Mouse (Mus musculus) intestine, embryonic 16.5 days (tissue): ENCODE data around the gene Cope. TPM values are rescaled to one million over a fixed set of nuclear protein-coding genes. Genes with fewer than 3 reads are reported as not detected.

Experiments used
- ATAC-seq: fragments of 200-750 bp; cut with Nextera tagmentation; 2 replicates; pipeline ENCODE4 v1.8.0; 2017; ENCODE audit warnings: moderate TSS enrichment, moderate library complexity
- H3K27ac ChIP-seq: fragments of 300-500 bp; sonication (generic); 2 replicates; pipeline ENCODE4 v1.5.1; 2014; ENCODE audit warnings: mild to moderate bottlenecking, low read length
- H3K27me3 ChIP-seq: fragments of 300-500 bp; sonication (generic); replicated peaks from 2 replicates; pipeline ENCODE4 v1.6.1; 2014; ENCODE audit warnings: low read length, control low read depth, mixed read lengths; ENCODE audit not compliant: control insufficient read depth, insufficient read depth
- H3K36me3 ChIP-seq: fragments of 300-500 bp; sonication (generic); 2 replicates; pipeline ENCODE4 v1.6.1; 2014; ENCODE audit warnings: low read length, control low read depth; ENCODE audit not compliant: control insufficient read depth, insufficient read depth
- H3K4me1 ChIP-seq: fragments of 300-500 bp; sonication (generic); 2 replicates; pipeline ENCODE4 v1.6.1; 2014; ENCODE audit warnings: low read length, control low read depth, mixed read lengths; ENCODE audit not compliant: control insufficient read depth, insufficient read depth
- H3K4me2 ChIP-seq: fragments of 300-500 bp; sonication (generic); 2 replicates; pipeline ENCODE4 v1.6.1; 2014; ENCODE audit warnings: low read depth, low read length, control low read depth
- H3K4me3 ChIP-seq: fragments of 300-500 bp; sonication (generic); 2 replicates; pipeline ENCODE4 v1.5.1; 2014; ENCODE audit warnings: mild to moderate bottlenecking, low read length
- H3K9ac ChIP-seq: fragments of 300-500 bp; sonication (generic); 2 replicates; pipeline ENCODE4 v1.6.1; 2014; ENCODE audit warnings: low read depth, low read length
- H3K9me3 ChIP-seq: fragments of 300-500 bp; sonication (generic); 2 replicates; pipeline ENCODE4 v1.6.1; 2016; ENCODE audit warnings: low read length, control low read depth; ENCODE audit not compliant: control insufficient read depth
- WGBS: fragments of 180-500 bp; shearing (Covaris S2); extraction: QIAGEN DNeasy Blood & Tissue Kit; methylation state at CpG from one replicate; pipeline ENCODE4 v1.1.7; 2014; 5-methylcytosine and 5-hydroxymethylcytosine counted together
- polyA plus RNA-seq: library from polyadenylated mRNA; unstranded; fragments of >200 nt; fragmentation: Nextera tagmentation; extraction: Ambion mirVana; gene quantifications from 2 replicates; pipeline ENCODE4 v1.2.1, GENCODE M21; 2015

Gene Cope
- polyA plus RNA-seq, 1 experiment from 2014 or later: 432 TPM

DNA sequence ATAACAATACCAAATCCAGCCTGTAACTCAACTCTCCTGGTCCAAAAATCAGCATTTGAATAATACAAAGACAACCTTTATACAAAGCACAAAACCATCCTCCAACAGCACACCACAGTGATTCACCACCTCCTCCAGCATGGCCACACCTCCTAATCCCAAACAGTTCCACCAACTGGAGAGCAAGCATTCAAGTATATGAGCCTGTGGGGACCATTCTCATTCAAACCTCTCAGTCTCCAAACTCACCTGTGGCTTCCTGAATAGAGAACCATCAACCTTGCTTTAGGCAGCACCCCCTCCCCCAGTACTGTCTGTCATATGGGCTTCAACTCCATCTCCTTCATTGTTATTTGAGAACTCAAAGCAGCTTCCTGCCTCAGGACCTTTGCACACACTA lies 28.0 kb upstream of the Cope start:
- Histone ChIP-seq H3K9me3 (no peaks in the 10 kb centered on the region), H3K27me3 (no peaks in the 10 kb centered on the region), H3K4me2 (no peak overlapping the region), H3K4me1 (no peaks in the 10 kb centered on the region), H3K27ac (no peak overlapping the region), H3K9ac (no peak overlapping the region), H3K36me3 (no peaks in the 10 kb centered on the region), H3K4me3 (no peak overlapping the region)
- ATAC-seq: no peak

DNA sequence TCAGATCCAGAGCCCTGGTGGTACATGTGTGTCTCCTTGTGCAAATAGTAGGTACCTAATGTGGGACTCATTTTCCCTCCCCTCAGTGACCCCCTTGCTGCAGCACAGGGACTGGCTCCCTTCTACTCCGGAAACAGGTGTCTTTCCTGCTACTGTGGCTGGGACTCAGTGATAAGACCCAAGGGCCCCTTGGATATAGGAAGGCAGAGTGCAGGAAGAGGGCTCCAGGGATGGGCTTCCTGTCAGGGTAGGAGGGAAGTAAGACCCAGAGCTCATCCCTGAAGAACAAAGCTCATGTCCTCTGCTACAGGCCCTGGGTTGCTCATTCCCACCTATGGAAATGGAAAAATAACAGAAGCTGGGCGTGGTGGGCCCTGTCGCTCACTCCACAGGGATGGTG lies 25.8 kb upstream of the Cope start:
- no peak for ATAC-seq
- H3K4me1 ChIP-seq: no peaks in the 10 kb centered on the region
- no peaks in the 10 kb centered on the region for H3K9me3 ChIP-seq
- no peak overlapping the region for H3K27ac ChIP-seq
- H3K27me3 ChIP-seq: no peaks in the 10 kb centered on the region
- H3K4me3 ChIP-seq: no peak overlapping the region
- WGBS: 86% methylated on average over 3 of the region's 3 CpGs
- no peaks in the 10 kb centered on the region for H3K36me3 ChIP-seq
- no peak overlapping the region for H3K4me2 ChIP-seq
- H3K9ac ChIP-seq: no peak overlapping the region

DNA sequence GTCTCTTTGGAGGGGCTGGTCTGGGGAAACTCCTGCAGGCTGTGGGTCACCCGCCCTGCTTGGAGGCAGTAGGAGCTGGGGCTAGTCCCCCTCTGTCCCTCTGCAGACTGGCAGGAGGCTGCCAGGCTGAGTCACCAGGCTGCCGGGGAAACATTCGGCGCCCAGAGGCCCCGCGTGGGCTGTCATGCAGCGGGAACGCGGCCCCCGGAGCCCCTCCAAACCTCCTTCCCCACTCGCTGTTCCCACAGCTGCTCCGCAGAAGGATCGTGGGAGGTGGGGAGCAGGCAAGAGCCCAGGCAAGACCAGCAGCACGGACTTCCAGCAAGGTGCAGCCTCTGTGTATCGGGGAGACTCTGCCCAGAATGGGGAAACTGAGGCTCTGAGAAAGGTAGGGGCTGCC lies 24.1 kb upstream of the Cope start:
- peak overlapping the region; percentile 10; the same call in 1 of the 2 replicates for H3K9ac ChIP-seq
- WGBS: 58% methylated on average over 15 of the region's 15 CpGs
- no peak overlapping the region for H3K4me3 ChIP-seq
- H3K27ac ChIP-seq: no peak overlapping the region
- H3K4me1 ChIP-seq: no peaks in the 10 kb centered on the region
- no peak for ATAC-seq
- H3K36me3 ChIP-seq: no peaks in the 10 kb centered on the region
- no peak overlapping the region for H3K4me2 ChIP-seq
- no peaks in the 10 kb centered on the region for H3K27me3 ChIP-seq
- H3K9me3 ChIP-seq: no peaks in the 10 kb centered on the region

DNA sequence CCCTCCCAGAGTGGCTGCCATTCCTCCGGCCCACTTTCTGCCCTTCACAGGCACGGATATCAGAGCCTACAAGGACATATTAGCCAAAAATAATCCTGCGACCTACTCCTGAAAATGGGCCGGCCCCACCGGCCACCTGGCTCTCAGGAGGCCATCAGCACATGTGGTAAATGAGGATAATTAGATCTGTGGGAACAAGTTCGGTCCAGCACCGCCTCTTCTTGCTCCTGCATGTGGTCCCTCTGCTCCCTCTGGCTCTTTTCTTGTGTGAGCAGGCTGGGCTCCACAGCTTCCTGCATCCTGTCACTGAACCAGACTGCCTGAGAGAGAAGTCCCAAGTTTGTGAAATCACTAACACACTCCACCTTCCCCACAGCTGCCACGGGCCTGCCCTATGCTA lies 23.1 kb upstream of the Cope start:
- Histone ChIP-seq H3K4me2 (no peak overlapping the region), H3K4me1 (peaks cover 4% of the 10 kb centered on the region; the same call in 1 of the 2 replicates), H3K27me3 (no peaks in the 10 kb centered on the region), H3K27ac (no peak overlapping the region), H3K4me3 (no peak overlapping the region), H3K9me3 (no peaks in the 10 kb centered on the region), H3K9ac (0 out of 2 replicates have a peak overlapping the region, but pooled peaks have one; percentile 5), H3K36me3 (no peaks in the 10 kb centered on the region)
- WGBS: 62% methylated on average over 8 of the region's 8 CpGs
- no peak for ATAC-seq

DNA sequence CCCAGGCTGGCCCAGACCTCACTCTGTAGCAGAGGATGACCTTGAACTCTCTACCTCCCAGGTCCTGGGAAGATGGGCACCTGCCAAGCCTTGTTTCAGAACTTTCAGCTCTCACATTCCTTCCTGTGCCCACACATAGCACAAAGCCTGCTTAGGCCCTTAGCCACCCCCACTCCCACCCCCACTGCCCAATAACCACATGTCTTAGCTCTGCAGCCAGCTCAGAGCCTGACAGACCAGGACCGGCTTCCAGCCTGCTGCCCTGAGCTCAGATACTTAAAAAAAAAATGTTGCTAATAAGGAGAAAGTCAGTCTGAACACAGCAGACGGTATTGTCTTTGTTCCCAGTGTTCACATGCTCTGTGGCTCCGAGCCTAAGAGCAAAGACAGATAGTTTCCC lies 21.3 kb upstream of the Cope start:
- peaks cover 3% of the 10 kb centered on the region; the same call in 1 of the 2 replicates for H3K36me3 ChIP-seq
- 41% methylated on average over 3 of the region's 3 CpGs for WGBS
- H3K4me3 ChIP-seq: no peak overlapping the region
- no peaks in the 10 kb centered on the region for H3K27me3 ChIP-seq
- H3K27ac ChIP-seq: no peak overlapping the region
- no peak overlapping the region for H3K9ac ChIP-seq
- no peaks in the 10 kb centered on the region for H3K9me3 ChIP-seq
- ATAC-seq: peak; percentile 14; the same call in 1 of the 2 replicates
- H3K4me1 ChIP-seq: peaks cover 4% of the 10 kb centered on the region; the same call in 1 of the 2 replicates
- H3K4me2 ChIP-seq: no peak overlapping the region

DNA sequence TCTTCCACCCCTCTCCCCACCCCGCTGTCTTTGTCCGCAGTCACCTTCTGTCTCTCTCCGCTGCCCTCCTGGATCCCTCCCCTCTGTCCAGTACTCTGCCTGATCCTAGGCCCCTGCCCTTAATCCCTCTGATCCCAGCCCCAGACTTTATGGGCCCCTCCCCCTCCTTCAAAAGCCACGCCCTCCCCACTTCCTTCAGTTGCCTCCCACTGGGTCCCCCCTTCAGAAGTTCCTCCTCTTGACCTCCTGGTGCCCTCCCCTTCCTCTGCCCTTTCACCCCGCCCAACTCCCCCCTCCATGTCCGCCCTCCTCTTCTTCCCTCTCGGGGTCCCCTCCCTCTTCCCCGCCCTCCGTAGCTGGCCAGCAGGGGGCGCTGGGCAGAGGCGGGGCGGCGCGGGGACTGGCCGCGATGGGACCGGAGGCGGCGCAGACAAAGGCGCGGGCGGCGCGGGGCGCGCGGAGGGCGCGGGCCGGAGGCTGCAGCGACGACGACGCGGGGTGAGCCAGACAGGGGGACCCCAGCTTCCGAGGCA lies 19.6 kb upstream of the Cope start, which contains the start of gene Homer3:
Homer3 (plus strand) TSS at position 225 of the 533 bp plus-strand sequence.
- H3K4me2 ChIP-seq: peak within 1 kb of the TSS; percentile 89
- peak; percentile 95 for ATAC-seq
- peak within 1 kb of the TSS; percentile 73 for H3K27ac ChIP-seq
- H3K9me3 ChIP-seq: no peaks in the 10 kb centered on the region
- H3K4me3 ChIP-seq: peak within 1 kb of the TSS; percentile 89
- peak within 1 kb of the TSS; percentile 98 for H3K9ac ChIP-seq
- H3K36me3 ChIP-seq: peaks cover 19% of the 10 kb centered on the region
- under 1% methylated on average over 36 of the region's 36 CpGs for WGBS
- no peaks in the 10 kb centered on the region for H3K27me3 ChIP-seq
- peaks cover 4% of the 10 kb centered on the region; the same call in 1 of the 2 replicates for H3K4me1 ChIP-seq

DNA sequence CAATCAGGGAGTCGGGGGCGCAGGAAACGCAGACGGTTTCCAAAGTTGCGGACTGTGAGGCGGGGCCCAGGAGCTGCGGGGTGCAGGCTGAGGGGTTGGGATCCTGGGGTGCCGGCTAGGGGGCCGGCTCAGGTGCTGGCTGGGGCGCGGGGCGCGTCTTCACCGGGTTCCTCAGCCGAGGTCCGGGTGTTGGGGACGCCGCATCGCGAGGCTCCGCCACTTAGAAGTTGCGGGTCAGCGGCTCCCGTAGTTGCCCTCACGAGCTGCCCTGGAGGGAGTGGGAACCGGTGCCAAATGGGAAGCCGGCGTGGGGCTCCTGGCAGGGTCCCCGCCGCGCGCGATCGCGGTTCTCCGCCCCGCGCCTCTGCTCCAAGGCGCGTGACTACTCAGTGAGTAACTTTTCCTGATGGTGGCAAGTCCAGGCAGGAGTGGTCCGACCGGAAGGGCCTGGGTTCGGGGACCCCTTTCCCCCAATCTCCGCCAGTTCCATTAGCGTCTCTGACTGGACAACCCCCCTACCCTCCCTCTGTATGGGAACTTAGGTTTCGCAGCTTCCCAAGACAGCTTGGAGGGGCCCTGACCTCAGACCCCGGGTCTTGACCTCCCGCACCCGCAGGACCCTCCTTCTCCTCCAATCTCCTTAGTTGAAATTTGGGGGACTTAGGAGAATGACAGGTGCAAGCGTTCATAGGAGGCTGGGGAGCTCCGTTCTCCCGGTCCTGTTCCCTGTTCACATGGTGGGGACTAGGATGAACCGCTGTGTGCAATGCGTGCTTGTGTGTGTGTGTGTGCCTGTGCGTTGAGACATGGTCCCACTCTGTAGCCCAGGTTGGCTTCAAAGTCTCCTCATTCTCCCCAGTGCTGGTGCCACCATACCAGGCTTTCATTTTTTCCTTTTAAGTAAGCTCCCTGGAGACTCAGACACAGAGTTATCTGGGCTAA lies 18.9 kb upstream of the Cope start:
- Histone ChIP-seq H3K4me2 (peak overlapping the region; percentile 89), H3K27ac (peak overlapping the region; percentile 73), H3K27me3 (no peaks in the 10 kb centered on the region), H3K36me3 (peaks cover 20% of the 10 kb centered on the region), H3K4me3 (peak overlapping the region; percentile 89), H3K4me1 (peaks cover 4% of the 10 kb centered on the region; the same call in 1 of the 2 replicates), H3K9me3 (no peaks in the 10 kb centered on the region), H3K9ac (peak overlapping the region; percentile 98)
- under 1% methylated on average over 55 of the region's 55 CpGs for WGBS
- peak; percentile 50 for ATAC-seq

DNA sequence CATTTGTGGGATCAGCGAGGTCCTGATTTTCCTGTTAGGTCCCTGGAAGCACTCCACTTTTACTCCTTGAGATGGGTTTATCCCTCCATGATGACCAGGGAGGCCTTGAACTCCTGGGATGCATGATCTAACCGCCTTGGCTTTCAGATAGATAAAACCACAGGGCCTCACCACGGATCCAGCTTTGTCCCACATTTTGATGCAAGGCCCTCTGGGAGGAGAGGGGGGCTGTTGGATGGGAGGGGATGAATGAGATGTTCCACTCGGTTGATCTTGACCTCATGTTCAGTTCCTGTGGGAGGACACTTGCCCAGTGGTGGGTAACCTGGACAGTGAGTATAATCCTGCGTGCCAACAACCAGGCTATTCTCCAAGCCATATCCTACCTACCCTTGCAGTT lies 17.9 kb upstream of the Cope start:
- no peaks in the 10 kb centered on the region for H3K9me3 ChIP-seq
- WGBS: 79% methylated on average over 5 of the region's 5 CpGs
- no peak overlapping the region for H3K27ac ChIP-seq
- no peak overlapping the region for H3K4me2 ChIP-seq
- no peak overlapping the region for H3K4me3 ChIP-seq
- no peak for ATAC-seq
- H3K9ac ChIP-seq: no peak overlapping the region
- H3K4me1 ChIP-seq: peaks cover 4% of the 10 kb centered on the region; the same call in 1 of the 2 replicates
- H3K27me3 ChIP-seq: no peaks in the 10 kb centered on the region
- H3K36me3 ChIP-seq: peaks cover 20% of the 10 kb centered on the region

DNA sequence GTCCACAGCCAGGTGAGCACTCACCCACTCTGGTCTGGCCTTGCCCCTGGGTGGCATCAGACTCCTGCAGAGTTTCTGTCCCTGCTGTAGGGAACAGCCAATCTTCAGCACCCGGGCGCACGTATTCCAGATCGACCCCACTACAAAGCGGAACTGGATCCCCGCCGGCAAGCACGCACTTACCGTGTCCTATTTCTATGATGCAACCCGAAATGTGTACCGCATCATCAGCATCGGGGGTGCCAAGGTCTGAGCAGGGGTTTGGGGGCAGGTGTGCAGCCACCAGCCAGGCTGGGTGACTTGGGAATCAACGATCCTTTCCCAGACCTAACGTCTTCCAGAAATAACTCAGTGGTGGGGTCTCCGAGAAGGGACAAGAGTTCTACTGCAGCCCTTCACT lies 17.0 kb upstream of the Cope start:
- Histone ChIP-seq H3K4me1 (peaks cover 4% of the 10 kb centered on the region; the same call in 1 of the 2 replicates), H3K9me3 (no peaks in the 10 kb centered on the region), H3K36me3 (peaks cover 20% of the 10 kb centered on the region), H3K4me3 (no peak overlapping the region), H3K27me3 (no peaks in the 10 kb centered on the region), H3K27ac (no peak overlapping the region), H3K4me2 (no peak overlapping the region), H3K9ac (no peak overlapping the region)
- no peak for ATAC-seq
- WGBS: 95% methylated on average over 15 of the region's 15 CpGs
